Mouse (Mus musculus) small intestine, adult 2 months (tissue): ENCODE measurements around the gene Col5a2.

Experiments used
- CTCF ChIP-seq: fragments of 200-500 bp; IDR thresholded peaks from 2 replicates; pipeline ENCODE4 v1.5.1; 2012; ENCODE audit warnings: low read depth, mild to moderate bottlenecking, control low read depth, inconsistent platforms, low read length, moderate library complexity, mixed read lengths; ENCODE audit not compliant: insufficient replicate concordance, insufficient read length; ENCODE audit errors: extremely low read depth
- POLR2A ChIP-seq: fragments of 200-500 bp; IDR thresholded peaks from 2 replicates; pipeline ENCODE4 v1.6.1; 2012; ENCODE audit warnings: low read depth, mild to moderate bottlenecking, control low read depth, inconsistent platforms, low read length, moderate library complexity

DNA sequence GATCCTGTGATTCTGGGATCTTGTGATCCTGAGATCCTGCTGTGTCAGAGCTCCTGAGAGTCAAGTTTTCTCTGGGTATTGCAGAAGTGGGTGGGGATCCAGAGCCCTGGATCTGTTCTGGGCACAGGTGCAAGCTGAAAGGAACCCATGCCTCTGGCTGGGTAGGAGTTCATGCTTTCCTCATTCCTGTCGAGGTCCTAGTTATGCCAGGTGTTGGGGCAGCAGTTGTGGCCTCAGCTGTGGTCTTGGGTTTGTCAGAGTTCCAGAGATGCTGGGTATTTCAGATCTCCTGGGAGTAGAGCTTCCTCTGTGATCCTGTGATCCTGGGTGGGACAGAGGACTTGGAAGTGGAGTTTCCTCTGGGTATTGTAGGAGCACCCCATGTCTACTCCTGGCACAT, 137.7 kb downstream of the Col5a2 start:
- TF ChIP-seq CTCF (no peak), POLR2A (no peak)
